ENCODE assay signal across 39 mouse cellular contexts in the genomic region with DNA sequence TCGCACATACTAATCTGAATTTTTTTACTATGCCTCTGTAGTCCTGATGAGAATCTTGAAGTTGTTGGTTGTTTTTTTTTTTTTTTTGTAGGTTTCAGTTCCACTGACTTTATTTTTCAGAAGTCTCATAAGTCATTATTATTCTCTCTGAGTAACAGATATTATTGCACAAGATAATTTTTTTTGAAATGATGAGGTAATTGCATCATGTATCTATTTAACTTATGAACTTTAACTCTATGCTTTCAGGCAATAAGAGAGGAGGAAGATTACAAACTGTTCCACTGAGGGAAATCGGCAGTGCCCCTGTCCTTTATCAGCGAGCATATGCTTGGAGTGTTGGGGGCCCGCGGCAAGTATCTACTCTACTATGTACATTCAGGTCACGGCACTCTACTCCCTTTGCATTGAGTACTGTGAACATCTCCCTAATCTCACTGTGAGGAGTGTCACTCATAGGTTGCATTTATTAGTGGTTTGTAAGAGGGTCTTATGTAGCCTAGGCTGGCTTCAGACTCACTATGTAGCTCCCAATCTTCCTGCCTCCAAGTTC. TPM values are rescaled to one million over a fixed set of nuclear protein-coding genes. Genes with fewer than 3 reads are reported as not detected.
A peak's percentile ranks its signal among the peaks of the same experiment; 100 is the strongest.
DNase-seq lines count a peak whose midpoint lies in the region; ATAC-seq and TF ChIP-seq lines count a peak whose summit lies in the region.
"Had no signal": no experiment of that assay in that cellular context is flagged by ENCODE, and none has a peak within 500 bp of the region (broad histone marks: within the 10 kb centered on the region; RNA-seq: fewer than 3 reads in every experiment).

No protein-coding gene starts in this region.

- H3K27ac ChIP-seq in stomach, embryonic 15.5 days, result no peak overlapping the region
- H3K27ac ChIP-seq in stomach, postnatal 0 days (replicated peaks), result no peak overlapping the region
- peak overlapping the region; percentile 70 for H3K27ac ChIP-seq in liver, embryonic 12.5 days
- H3K27ac ChIP-seq in liver, postnatal 0 days (ENCODE audit: low read depth), result no peak overlapping the region
- H3K27ac ChIP-seq: hindbrain, embryonic 14.5 days; limb, embryonic 12.5 days; midbrain, embryonic 10.5 days; midbrain, embryonic 15.5 days had no signal

- 91% methylated on average over 6 of the region's 6 CpGs for WGBS in stomach, embryonic 15.5 days
- 96% methylated on average over 6 of the region's 6 CpGs for WGBS in stomach, postnatal 0 days
- 37% methylated on average over 6 of the region's 6 CpGs for WGBS in liver, embryonic 12.5 days (ENCODE audit: insufficient replicate concordance)
- 63% methylated on average over 6 of the region's 6 CpGs for WGBS in liver, postnatal 0 days (ENCODE audit: insufficient replicate concordance)

- H3K27me3 ChIP-seq in stomach, embryonic 15.5 days (replicated peaks), result no peaks in the 10 kb centered on the region
- no peaks in the 10 kb centered on the region for H3K27me3 ChIP-seq in stomach, postnatal 0 days (ENCODE audit: control insufficient read depth, insufficient read depth, low read length)
- no peaks in the 10 kb centered on the region for H3K27me3 ChIP-seq in liver, embryonic 12.5 days (replicated peaks)
- no peaks in the 10 kb centered on the region for H3K27me3 ChIP-seq in liver, postnatal 0 days (ENCODE audit: insufficient read depth, low read length)
- H3K27me3 ChIP-seq: limb, embryonic 12.5 days; midbrain, embryonic 15.5 days had no signal

- no peak for TF ChIP-seq CTCF in stomach, postnatal 0 days (IDR thresholded peaks at IDR 0.05; ENCODE audit: low read depth)
- no peak for TF ChIP-seq CTCF in liver, postnatal 0 days (IDR thresholded peaks at IDR 0.05; ENCODE audit: low read depth)

- H3K9me3 ChIP-seq in stomach, embryonic 15.5 days, result no peaks in the 10 kb centered on the region
- no peaks in the 10 kb centered on the region for H3K9me3 ChIP-seq in stomach, postnatal 0 days (ENCODE audit: control insufficient read depth, low read length)
- H3K9me3 ChIP-seq in liver, embryonic 12.5 days (replicated peaks), result no peaks in the 10 kb centered on the region
- no peaks in the 10 kb centered on the region for H3K9me3 ChIP-seq in liver, postnatal 0 days (ENCODE audit: low read length)
- H3K9me3 ChIP-seq: G1E; limb, embryonic 12.5 days; midbrain, embryonic 10.5 days; midbrain, embryonic 15.5 days had no signal

- no peak overlapping the region for H3K4me3 ChIP-seq in stomach, embryonic 15.5 days (replicated peaks)
- no peak overlapping the region for H3K4me3 ChIP-seq in stomach, postnatal 0 days (ENCODE audit: low read depth, low read length)
- H3K4me3 ChIP-seq in liver, embryonic 12.5 days, result no peak overlapping the region
- no peak overlapping the region for H3K4me3 ChIP-seq in liver, postnatal 0 days (ENCODE audit: low read depth, low read length)
- H3K4me3 ChIP-seq: limb, embryonic 12.5 days; midbrain, embryonic 10.5 days; midbrain, embryonic 15.5 days had no signal

- no peaks in the 10 kb centered on the region for H3K36me3 ChIP-seq in stomach, embryonic 15.5 days
- no peaks in the 10 kb centered on the region for H3K36me3 ChIP-seq in stomach, postnatal 0 days (ENCODE audit: control insufficient read depth, insufficient read depth, low read length)
- H3K36me3 ChIP-seq in liver, embryonic 12.5 days, result no peaks in the 10 kb centered on the region
- no peaks in the 10 kb centered on the region for H3K36me3 ChIP-seq in liver, postnatal 0 days (replicated peaks; ENCODE audit: insufficient read depth, low read length)
- H3K36me3 ChIP-seq: G1E; limb, embryonic 12.5 days; midbrain, embryonic 10.5 days; midbrain, embryonic 15.5 days had no signal

- H3K9ac ChIP-seq in stomach, embryonic 15.5 days, result no peak overlapping the region
- H3K9ac ChIP-seq in stomach, postnatal 0 days (ENCODE audit: low read length), result no peak overlapping the region
- H3K9ac ChIP-seq in liver, embryonic 12.5 days, result no peak overlapping the region
- H3K9ac ChIP-seq in liver, postnatal 0 days (replicated peaks), result no peak overlapping the region
- H3K9ac ChIP-seq: hindbrain, embryonic 14.5 days; limb, embryonic 12.5 days; midbrain, embryonic 15.5 days had no signal

- no peak overlapping the region for H3K4me2 ChIP-seq in stomach, embryonic 15.5 days
- H3K4me2 ChIP-seq in stomach, postnatal 0 days (replicated peaks; ENCODE audit: low read depth), result no peak overlapping the region
- peak overlapping the region; percentile 36 for H3K4me2 ChIP-seq in liver, embryonic 12.5 days
- H3K4me2 ChIP-seq in liver, postnatal 0 days (ENCODE audit: low read depth, low read length), result no peak overlapping the region
- H3K4me2 ChIP-seq: heart, embryonic 11.5 days; hindbrain, embryonic 14.5 days; limb, embryonic 12.5 days; midbrain, embryonic 15.5 days had no signal

- no peak for DNase-seq in stomach, postnatal 0 days (ENCODE audit: low spot score)
- DNase-seq in liver, postnatal 0 days, result no peak
- DNase-seq in left cerebral cortex, postnatal 10 days (ENCODE audit: extremely low spot score in 1 of 2, low spot score in 2 of 2), result no peak
- no peak for DNase-seq in heart, postnatal 4 days
- DNase-seq in lung, postnatal 14 days, result no peak
- DNase-seq: adrenal gland, postnatal 36 days; cerebellum, adult 11 months; cerebellum, postnatal 10 days; gastrocnemius, postnatal 25 days; heart, adult 18-20 months; heart, postnatal 36 days; kidney, adult 9 months; kidney, postnatal 14 days; layer of hippocampus, adult 9-11 months; lung, adult 2 months; lung, postnatal 10 days; right cerebral cortex, postnatal 25 days; thymus, adult 18-20 months; thymus, postnatal 25 days had no signal

- TF ChIP-seq EP300 in stomach, postnatal 0 days (optimal IDR thresholded peaks at IDR 0.05), result no peak
- TF ChIP-seq EP300 in liver, postnatal 0 days (IDR thresholded peaks at IDR 0.05; ENCODE audit: low read depth), result 0 out of 2 replicates have a peak, but pooled peaks have one; percentile 42

- intact Hi-C loops in left cerebral cortex, postnatal 10 days (cut with DNase I), result no loop called here

- no peaks in the 10 kb centered on the region for H3K4me1 ChIP-seq in stomach, embryonic 15.5 days
- H3K4me1 ChIP-seq in stomach, postnatal 0 days (replicated peaks; ENCODE audit: control insufficient read depth, insufficient read depth), result no peaks in the 10 kb centered on the region
- peaks cover 13% of the 10 kb centered on the region for H3K4me1 ChIP-seq in liver, embryonic 12.5 days
- no peaks in the 10 kb centered on the region for H3K4me1 ChIP-seq in liver, postnatal 0 days (ENCODE audit: insufficient read depth)
- H3K4me1 ChIP-seq: limb, embryonic 12.5 days; midbrain, embryonic 10.5 days; midbrain, embryonic 15.5 days had no signal

- peak; percentile 70; the same call in 1 of the 2 replicates for ATAC-seq in stomach, embryonic 15.5 days (ENCODE audit: insufficient read depth, low FRiP score, low read depth)
- ATAC-seq in stomach, postnatal 0 days (ENCODE audit: low FRiP score, low TSS enrichment), result no peak
- peak; percentile 99 for ATAC-seq in liver, embryonic 12.5 days
- peak; percentile 71 for ATAC-seq in liver, postnatal 0 days
- ATAC-seq: forebrain, embryonic 14.5 days; intestine, postnatal 0 days; midbrain, embryonic 15.5 days had no signal

RNA-seq across cellular contexts. Expression of a gene that starts 8.8 kb away (rescaled TPM):
- polyA plus RNA-seq in stomach, embryonic 15.5 days (2015; fragmentation: Nextera tagmentation; extraction: Ambion mirVana), result 74.1 and 75.3 TPM in 2 replicates
- polyA plus RNA-seq in stomach, postnatal 0 days (2015; fragmentation: Nextera tagmentation; extraction: Ambion mirVana), result 58.2 and 63.1 TPM in 2 replicates
- 58.3 and 61.1 TPM in 2 replicates for polyA plus RNA-seq in liver, embryonic 12.5 days (2016; fragmentation: Nextera tagmentation; extraction: Ambion mirVana)
- 22.9 and 23.6 TPM in 2 replicates for polyA plus RNA-seq in liver, postnatal 0 days (2015; fragmentation: Nextera tagmentation; extraction: Ambion mirVana)
- total RNA-seq in left cerebral cortex, postnatal 10 days (2021), result 10 to 100 TPM; 20.5 to 23.2 TPM
- total RNA-seq in heart, postnatal 4 days (2021), result 10 to 100 TPM; 29.8 to 36.1 TPM

RNA-seq across cellular contexts. Expression of a gene that starts 24.0 kb away (rescaled TPM):
- polyA plus RNA-seq in stomach, embryonic 15.5 days (2015; fragmentation: Nextera tagmentation; extraction: Ambion mirVana), result not detected in 2 replicates
- not detected in 2 replicates for polyA plus RNA-seq in stomach, postnatal 0 days (2015; fragmentation: Nextera tagmentation; extraction: Ambion mirVana)
- not detected in 2 replicates for polyA plus RNA-seq in liver, embryonic 12.5 days (2016; fragmentation: Nextera tagmentation; extraction: Ambion mirVana)
- not detected in 2 replicates for polyA plus RNA-seq in liver, postnatal 0 days (2015; fragmentation: Nextera tagmentation; extraction: Ambion mirVana)
- not detected for total RNA-seq in left cerebral cortex, postnatal 10 days (2021)
- total RNA-seq in heart, postnatal 4 days (2021), result not detected
- total RNA-seq: adrenal gland, adult 18-20 months; adrenal gland, postnatal 36 days; common myeloid progenitor, adult 5-6 weeks; G1E; gastrocnemius, adult 18-20 months; gastrocnemius, postnatal 25 days; heart, adult 18-20 months; heart, postnatal 36 days; left cerebral cortex, postnatal 25 days; neutrophil, adult 5-6 weeks had no signal
- polyA plus RNA-seq: brain, embryonic 14.5 days; embryonic facial prominence, embryonic 14.5 days; forebrain, embryonic 14.5 days; G1E; heart, embryonic 11.5 days; heart, embryonic 16.5 days; hindbrain, embryonic 14.5 days; intestine, postnatal 0 days; limb, embryonic 12.5 days; lung, adult 2 months; midbrain, embryonic 10.5 days; midbrain, embryonic 15.5 days; neural tube, embryonic 11.5 days; stomach, embryonic 16.5 days had no signal
